Comparison of ENCODE assay signal across 8 mouse cellular contexts in the genomic region with DNA sequence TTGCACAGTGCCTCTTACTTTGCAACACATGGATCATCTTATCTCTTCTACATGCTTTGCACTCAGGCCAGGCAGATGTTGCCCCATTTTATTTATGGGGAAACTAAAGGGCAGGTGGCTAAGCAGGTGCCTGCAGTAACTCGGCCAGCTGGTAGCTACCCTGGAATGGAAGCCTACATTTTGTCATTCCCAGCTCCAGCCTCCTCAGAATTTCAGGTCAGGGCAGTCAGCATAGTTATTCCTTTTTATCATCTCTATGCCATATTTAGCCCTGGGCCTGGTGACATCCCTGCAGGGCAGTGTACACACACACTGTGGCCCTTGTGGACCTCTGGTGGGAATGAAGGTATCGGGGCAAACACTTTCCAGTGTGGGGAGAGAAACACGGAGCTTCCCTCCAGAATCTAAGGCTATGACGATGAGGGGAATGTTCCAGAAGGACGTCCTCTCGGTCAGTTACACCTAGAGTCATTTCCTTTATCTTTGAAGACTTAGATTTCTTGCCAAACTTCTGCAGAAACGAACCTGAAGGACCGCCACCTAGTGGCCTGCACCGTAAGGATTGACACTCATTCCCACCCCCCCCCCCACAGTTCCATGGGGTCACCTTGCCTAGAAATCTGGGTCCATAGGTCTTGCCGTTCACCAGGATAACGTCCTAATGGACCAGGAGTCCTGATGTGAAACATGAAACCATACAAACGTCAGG.
DNase-seq lines count a peak whose midpoint lies in the region; TF ChIP-seq lines count a peak whose summit lies in the region.

No protein-coding gene starts in this region.

- H3K27ac ChIP-seq in cortical plate, adult 2 months (ENCODE audit: insufficient read depth, low read length), result no peak overlapping the region

- H3K4me3 ChIP-seq in cortical plate, adult 2 months (ENCODE audit: insufficient read depth, low read length), result no peak overlapping the region

- peak; percentile 32; the same call in 1 of the 2 replicates for TF ChIP-seq CTCF in cortical plate, adult 2 months (IDR thresholded peaks at IDR 0.05; ENCODE audit: extremely low read depth, insufficient read depth, low read length)

- DNase-seq in adrenal gland, adult 18-20 months (ENCODE audit: low spot score in 2 of 2), result peak; percentile 34 to 49
- no peak for DNase-seq in adrenal gland, postnatal 4 days (ENCODE audit: low spot score in 2 of 2)
- DNase-seq in ovary, postnatal 36 days (ENCODE audit: low spot score), result peak; percentile 30
- DNase-seq in ovary, postnatal 10 days (ENCODE audit: low spot score), result no peak
- DNase-seq in kidney, postnatal 14 days, result peak; percentile 37
- DNase-seq in spleen, adult 12 weeks (ENCODE audit: low spot score), result peak; percentile 31
- no peak for DNase-seq in c-Kit-positive CD71-positive TER-119-positive erythroid progenitor cells, embryonic 14.5 days (ENCODE audit: low spot score)

- H3K4me1 ChIP-seq in cortical plate, adult 2 months (ENCODE audit: control insufficient read depth, insufficient read depth, low read length), result no peaks in the 10 kb centered on the region

- TF ChIP-seq POLR2A in cortical plate, adult 2 months (IDR thresholded peaks at IDR 0.05; ENCODE audit: extremely low read depth, insufficient read depth, low read length), result no peak

Comparison
In these comparisons a context has a peak if more than half of its experiments do, and no peak if none do; other contexts are left out.
1. DNase-seq: peak in adrenal gland, adult 18-20 months (2 of 2), ovary, postnatal 36 days (single experiment), kidney, postnatal 14 days (single experiment) and spleen, adult 12 weeks (single experiment); none in adrenal gland, postnatal 4 days (0 of 2), ovary, postnatal 10 days (single experiment) and c-Kit-positive CD71-positive TER-119-positive erythroid progenitor cells, embryonic 14.5 days (single experiment).